Mouse (Mus musculus) natural killer cell, adult 2 months (primary cell): Measurements from ENCODE around the gene Il6ra.

Experiments used
- DNase-seq, 2 experiments: peaks; one replicate each; pipeline ENCODE4 v3.0.0; 2022; ENCODE audit warnings: low spot score in 2 of 2

The Il6ra gene

GRCm38 (mm10) chr3:89848083-89848482 lies 64.9 kb downstream of the Il6ra start:
- no peak for DNase-seq

GRCm38 (mm10) chr3:89847596-89847995 lies 65.4 kb downstream of the Il6ra start:
- no peak for DNase-seq

- DNase-seq, result no peak
Measured at GRCm38 (mm10) chr3:89847126-89847525, 65.9 kb downstream of the Il6ra start.

- no peak for DNase-seq
Measured at GRCm38 (mm10) chr3:89845814-89846213, 67.2 kb downstream of the Il6ra start.

- peak in 1 of 2 experiments; percentile 34 for DNase-seq
Measured at GRCm38 (mm10) chr3:89843148-89843547, 69.8 kb downstream of the Il6ra start.

- DNase-seq, result peak in 1 of 2 experiments; percentile 45
Measured at GRCm38 (mm10) chr3:89842258-89842657, 70.7 kb downstream of the Il6ra start.

- no peak for DNase-seq
Measured at GRCm38 (mm10) chr3:89835362-89835761, 77.6 kb downstream of the Il6ra start.

- no peak for DNase-seq
Measured at GRCm38 (mm10) chr3:89830815-89831591, 82.0 kb downstream of the Il6ra start, which contains the start of gene She. Gene She (plus strand): TSS chr3:89831370.

- DNase-seq, result no peak
Measured at GRCm38 (mm10) chr3:89826295-89826694, 86.7 kb downstream of the Il6ra start.

GRCm38 (mm10) chr3:89823594-89823993 lies 89.4 kb downstream of the Il6ra start:
- no peak for DNase-seq

GRCm38 (mm10) chr3:89821548-89822480 lies 91.2 kb downstream of the Il6ra start:
- no peak for DNase-seq

- DNase-seq, result no peak
Measured at GRCm38 (mm10) chr3:89821096-89821513, 91.9 kb downstream of the Il6ra start.

GRCm38 (mm10) chr3:89820311-89821095 lies 92.5 kb downstream of the Il6ra start:
- DNase-seq, result no peak

- no peak for DNase-seq
Measured at GRCm38 (mm10) chr3:89819897-89820296, 93.1 kb downstream of the Il6ra start.

- DNase-seq, result no peak
Measured at GRCm38 (mm10) chr3:89818605-89819004, 94.4 kb downstream of the Il6ra start.

GRCm38 (mm10) chr3:89817056-89817455 lies 95.9 kb downstream of the Il6ra start:
- peak in 1 of 2 experiments; percentile 32 for DNase-seq
